Mouse (Mus musculus) E14TG2a.4 (cell line): Measurements from ENCODE around the gene Iqgap2.

Experiments
- H3K27me3 ChIP-seq: 2 replicates; pipeline ENCODE4 v1.6.1; 2014; ENCODE audit warnings: low read length, control low read depth; ENCODE audit not compliant: insufficient read depth
- H3K36me3 ChIP-seq: 2 replicates; pipeline ENCODE4 v1.6.1; 2014; ENCODE audit warnings: low read length, control low read depth; ENCODE audit not compliant: insufficient read depth
- H3K4me1 ChIP-seq: replicated peaks from 2 replicates; pipeline ENCODE4 v1.6.1; 2014; ENCODE audit warnings: low read depth, low read length, control low read depth
- H3K4me3 ChIP-seq: replicated peaks from 2 replicates; pipeline ENCODE4 v1.5.1; 2014; ENCODE audit warnings: mild to moderate bottlenecking, low read length
- H3K9me3 ChIP-seq: 2 replicates; pipeline ENCODE4 v1.6.1; 2014; ENCODE audit warnings: low read length, control low read depth
- CTCF ChIP-seq: conservative IDR thresholded peaks from 2 replicates; pipeline ENCODE4 v1.5.1; 2014; ENCODE audit warnings: low read length
- NANOG ChIP-seq: IDR thresholded peaks from 2 replicates; pipeline ENCODE4 v1.6.1; 2014; ENCODE audit warnings: borderline replicate concordance, low read length, mixed read lengths
- POU5F1 ChIP-seq: IDR thresholded peaks from 2 replicates; pipeline ENCODE4 v1.6.1; 2014; ENCODE audit warnings: low read length, borderline replicate concordance

The Iqgap2 gene

GRCm38 (mm10) chr13:95667260-95667659 lies 224.5 kb downstream of the Iqgap2 start:
- Histone ChIP-seq H3K9me3 (peaks cover 2% of the 10 kb centered on the region), H3K27me3 (no peaks in the 10 kb centered on the region), H3K4me1 (peaks cover 17% of the 10 kb centered on the region), H3K36me3 (no peaks in the 10 kb centered on the region), H3K4me3 (no peak overlapping the region)
- no peak for TF ChIP-seq POU5F1
- peak; percentile 35 for TF ChIP-seq CTCF

DNA sequence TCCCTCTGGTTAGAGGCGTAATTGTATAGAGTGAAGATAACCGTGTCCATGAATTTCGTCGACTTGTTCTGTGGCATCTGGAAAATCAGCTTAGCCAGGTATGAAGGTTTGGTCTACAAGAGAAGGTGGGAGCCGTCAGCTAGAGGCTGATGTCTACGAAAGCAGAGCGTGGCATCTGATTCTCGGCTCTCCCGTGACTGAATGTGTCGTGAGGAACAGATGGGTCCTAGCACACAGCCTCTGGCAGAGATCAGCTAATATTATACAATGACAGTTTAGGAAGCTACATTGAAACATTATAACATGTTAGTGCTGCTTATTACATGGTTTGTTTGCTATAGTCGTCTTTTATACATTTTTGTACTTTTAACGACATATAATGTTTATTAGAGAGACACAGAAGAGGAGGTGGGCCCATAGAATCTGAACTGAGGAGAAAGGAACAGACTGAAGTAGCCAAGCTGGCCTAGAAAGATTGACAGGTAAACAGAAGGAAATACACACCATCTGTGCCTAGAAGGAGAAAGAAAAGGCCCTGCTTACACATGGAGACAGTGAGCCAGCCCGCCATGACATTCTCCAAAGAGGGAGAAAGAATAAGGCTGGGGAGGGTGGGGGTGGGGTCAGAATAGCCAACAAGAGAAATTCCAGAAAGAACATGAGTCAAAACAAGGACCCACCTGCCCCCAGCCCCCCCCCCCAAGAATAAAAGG lies 225.9 kb downstream of the Iqgap2 start:
- Histone ChIP-seq H3K27me3 (no peaks in the 10 kb centered on the region), H3K9me3 (peaks cover 6% of the 10 kb centered on the region), H3K4me3 (no peak overlapping the region), H3K36me3 (0 out of 2 replicates have a peak, but pooled peaks cover 4% of the 10 kb centered on the region), H3K4me1 (peaks cover 17% of the 10 kb centered on the region)
- TF ChIP-seq NANOG, result no peak
- no peak for TF ChIP-seq POU5F1
- TF ChIP-seq CTCF, result no peak

GRCm38 (mm10) chr13:95663834-95664233 lies 227.9 kb downstream of the Iqgap2 start:
- Histone ChIP-seq H3K4me1 (peaks cover 25% of the 10 kb centered on the region), H3K9me3 (peaks cover 6% of the 10 kb centered on the region), H3K36me3 (peaks cover 7% of the 10 kb centered on the region; the same call in 1 of the 2 replicates), H3K4me3 (no peak overlapping the region), H3K27me3 (no peaks in the 10 kb centered on the region)
- TF ChIP-seq POU5F1, result no peak

GRCm38 (mm10) chr13:95659432-95659831 lies 232.3 kb downstream of the Iqgap2 start:
- no peaks in the 10 kb centered on the region for H3K27me3 ChIP-seq
- TF ChIP-seq NANOG, result no peak
- TF ChIP-seq CTCF, result no peak
- TF ChIP-seq POU5F1, result no peak

DNA sequence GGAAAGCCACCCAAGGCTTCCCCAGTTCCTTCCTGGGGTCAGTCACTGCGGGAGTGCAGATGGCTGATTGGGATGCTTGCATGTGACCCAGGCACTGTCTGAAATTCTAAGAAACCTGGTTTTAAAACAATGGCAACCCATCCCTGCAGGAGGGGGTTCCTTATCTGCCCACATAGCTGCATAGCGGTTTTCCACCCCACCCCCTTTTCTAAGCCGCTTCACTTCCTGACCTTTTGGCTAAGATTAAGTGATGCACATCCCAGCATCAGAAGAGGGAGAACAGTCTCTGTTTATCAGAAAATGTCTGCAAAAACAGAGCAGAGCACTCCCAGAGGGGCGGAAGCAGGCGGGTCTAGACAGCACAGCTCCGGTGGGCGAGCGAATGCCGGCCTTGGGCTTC lies 234.6 kb downstream of the Iqgap2 start:
- 0 out of 2 replicates have a peak, but pooled peaks have one; percentile 9 for TF ChIP-seq POU5F1
- no peak for TF ChIP-seq CTCF
- TF ChIP-seq NANOG, result peak; percentile 70
- peaks cover 7% of the 10 kb centered on the region; the same call in 1 of the 2 replicates for H3K36me3 ChIP-seq
- H3K9me3 ChIP-seq, result peaks cover 3% of the 10 kb centered on the region

More at GRCm38 (mm10) chr13:95659432-95659831, 232.3 kb downstream of the Iqgap2 start:
- H3K9me3 ChIP-seq, result peaks cover 6% of the 10 kb centered on the region
- H3K36me3 ChIP-seq, result peaks cover 7% of the 10 kb centered on the region; the same call in 1 of the 2 replicates
- H3K4me1 ChIP-seq, result peaks cover 55% of the 10 kb centered on the region
- no peak overlapping the region for H3K4me3 ChIP-seq

GRCm38 (mm10) chr13:95655284-95655683 lies 236.4 kb downstream of the Iqgap2 start:
- H3K27me3 ChIP-seq, result no peaks in the 10 kb centered on the region
- H3K9me3 ChIP-seq, result no peaks in the 10 kb centered on the region; the same call in none of the 2 replicates
- H3K36me3 ChIP-seq, result peaks cover 3% of the 10 kb centered on the region; the same call in 1 of the 2 replicates
- H3K4me1 ChIP-seq, result peaks cover 53% of the 10 kb centered on the region
- TF ChIP-seq NANOG, result no peak
- no peak for TF ChIP-seq CTCF
- no peak overlapping the region for H3K4me3 ChIP-seq

More for the DNA sequence above, 234.6 kb downstream of the Iqgap2 start:
- Histone ChIP-seq H3K4me3 (peak overlapping the region; percentile 11; the same call in 1 of the 2 replicates), H3K27me3 (no peaks in the 10 kb centered on the region), H3K4me1 (peaks cover 60% of the 10 kb centered on the region)

DNA sequence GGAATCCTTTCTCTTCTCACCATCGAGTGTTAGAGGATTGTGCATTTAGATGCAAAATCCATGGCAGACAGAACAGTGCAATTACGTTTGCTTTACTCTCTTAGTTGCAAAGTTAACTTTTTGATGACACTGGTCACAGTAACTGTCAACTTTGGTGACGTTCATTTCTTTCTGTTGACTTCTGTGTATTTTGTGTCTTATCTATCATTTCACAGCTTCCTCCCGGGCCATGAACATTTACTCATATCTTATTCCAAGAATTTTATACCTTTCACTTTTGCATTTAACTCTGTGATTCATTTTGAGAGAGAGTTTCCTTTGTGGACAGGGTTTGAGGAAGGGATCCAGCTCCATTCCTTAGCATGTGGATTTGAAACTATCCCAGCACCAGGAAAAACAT lies 238.0 kb downstream of the Iqgap2 start:
- Histone ChIP-seq H3K4me1 (peaks cover 44% of the 10 kb centered on the region), H3K36me3 (no peaks in the 10 kb centered on the region), H3K27me3 (no peaks in the 10 kb centered on the region), H3K9me3 (no peaks in the 10 kb centered on the region; the same call in 1 of the 2 replicates), H3K4me3 (no peak overlapping the region)
- TF ChIP-seq POU5F1 (no peak), CTCF (no peak), NANOG (no peak)

GRCm38 (mm10) chr13:95651870-95652668 lies 239.7 kb downstream of the Iqgap2 start:
- Histone ChIP-seq H3K36me3 (no peaks in the 10 kb centered on the region), H3K4me3 (no peak overlapping the region), H3K27me3 (no peaks in the 10 kb centered on the region), H3K9me3 (no peaks in the 10 kb centered on the region; the same call in 1 of the 2 replicates), H3K4me1 (peaks cover 28% of the 10 kb centered on the region)
- TF ChIP-seq CTCF (no peak), NANOG (no peak), POU5F1 (no peak)
